Mouse (Mus musculus): Measurements from ENCODE around the gene Tkt. TPM values are rescaled to one million over a fixed set of nuclear protein-coding genes. Genes with fewer than 3 reads are reported as not detected.

The Tkt gene
- polyA plus RNA-seq, 1 experiment from 2014 or later: 245 TPM

- WGBS: 78% methylated on average over 9 of the region's 9 CpGs
- Histone ChIP-seq H3K9me3 (no peaks in the 10 kb centered on the region), H3K4me3 (no peak overlapping the region), H3K9ac (no peak overlapping the region), H3K4me2 (replicated peaks) (no peak overlapping the region), H3K4me1 (no peaks in the 10 kb centered on the region), H3K36me3 (peaks cover 56% of the 10 kb centered on the region), H3K27ac (no peak overlapping the region), H3K27me3 (no peaks in the 10 kb centered on the region)
- ATAC-seq (ENCODE audit: insufficient number of reproducible peaks, insufficient read depth, low FRiP score, low TSS enrichment): no peak
Observed at GRCm38 (mm10) chr14:30557730-30558129, 9.6 kb downstream of the Tkt start.

GRCm38 (mm10) chr14:30559321-30559850, 11.2 kb downstream of the Tkt start:
- Histone ChIP-seq H3K4me1 (no peaks in the 10 kb centered on the region), H3K4me3 (no peak overlapping the region), H3K27ac (no peak overlapping the region), H3K36me3 (peaks cover 66% of the 10 kb centered on the region), H3K9me3 (no peaks in the 10 kb centered on the region), H3K27me3 (no peaks in the 10 kb centered on the region), H3K9ac (no peak overlapping the region), H3K4me2 (replicated peaks) (no peak overlapping the region)
- ATAC-seq (ENCODE audit: insufficient number of reproducible peaks, insufficient read depth, low FRiP score, low TSS enrichment): no peak
- WGBS: 85% methylated on average over 17 of the region's 17 CpGs

- Histone ChIP-seq H3K9me3 (no peaks in the 10 kb centered on the region), H3K27ac (no peak overlapping the region), H3K4me2 (replicated peaks) (no peak overlapping the region), H3K36me3 (peaks cover 79% of the 10 kb centered on the region), H3K4me1 (no peaks in the 10 kb centered on the region), H3K9ac (no peak overlapping the region), H3K4me3 (no peak overlapping the region), H3K27me3 (no peaks in the 10 kb centered on the region)
- WGBS: 95% methylated on average over 13 of the region's 13 CpGs
- no peak for ATAC-seq (ENCODE audit: insufficient number of reproducible peaks, insufficient read depth, low FRiP score, low TSS enrichment)
Observed at GRCm38 (mm10) chr14:30560803-30561389, 12.7 kb downstream of the Tkt start.

- 85% methylated on average over 14 of the region's 14 CpGs for WGBS
- H3K9ac ChIP-seq: no peak overlapping the region
- peaks cover 78% of the 10 kb centered on the region for H3K36me3 ChIP-seq
- H3K27ac ChIP-seq: 0 out of 2 replicates have a peak overlapping the region, but pooled peaks have one; percentile 7
- no peak overlapping the region for H3K4me3 ChIP-seq
- no peaks in the 10 kb centered on the region for H3K4me1 ChIP-seq
- no peaks in the 10 kb centered on the region for H3K27me3 ChIP-seq
- H3K4me2 ChIP-seq (replicated peaks): no peak overlapping the region
- H3K9me3 ChIP-seq: no peaks in the 10 kb centered on the region
- ATAC-seq (ENCODE audit: insufficient number of reproducible peaks, insufficient read depth, low FRiP score, low TSS enrichment): peak; percentile 49; the same call in 1 of the 2 replicates
Observed at GRCm38 (mm10) chr14:30561470-30562187, 13.5 kb downstream of the Tkt start.

- no peak overlapping the region for H3K4me3 ChIP-seq
- H3K9ac ChIP-seq: no peak overlapping the region
- H3K27ac ChIP-seq: no peak overlapping the region
- no peaks in the 10 kb centered on the region for H3K9me3 ChIP-seq
- H3K36me3 ChIP-seq: peaks cover 82% of the 10 kb centered on the region
- H3K4me2 ChIP-seq (replicated peaks): no peak overlapping the region
- H3K27me3 ChIP-seq: no peaks in the 10 kb centered on the region
- ATAC-seq (ENCODE audit: insufficient number of reproducible peaks, insufficient read depth, low FRiP score, low TSS enrichment): no peak
- no peaks in the 10 kb centered on the region for H3K4me1 ChIP-seq
Observed at GRCm38 (mm10) chr14:30562343-30562742, 14.2 kb downstream of the Tkt start.

- Histone ChIP-seq H3K36me3 (peaks cover 85% of the 10 kb centered on the region), H3K27ac (no peak overlapping the region)
Observed at GRCm38 (mm10) chr14:30564451-30564850, 16.3 kb downstream of the Tkt start.

GRCm38 (mm10) chr14:30566317-30566716, 18.2 kb downstream of the Tkt start:
- no peak overlapping the region for H3K4me3 ChIP-seq
- H3K27ac ChIP-seq: no peak overlapping the region
- WGBS: 92% methylated on average over 6 of the region's 6 CpGs
- no peaks in the 10 kb centered on the region for H3K4me1 ChIP-seq
- no peak for ATAC-seq (ENCODE audit: insufficient number of reproducible peaks, insufficient read depth, low FRiP score, low TSS enrichment)
- no peak overlapping the region for H3K9ac ChIP-seq
- H3K36me3 ChIP-seq: peaks cover 85% of the 10 kb centered on the region
- no peak overlapping the region for H3K4me2 ChIP-seq (replicated peaks)
- H3K9me3 ChIP-seq: no peaks in the 10 kb centered on the region
- H3K27me3 ChIP-seq: no peaks in the 10 kb centered on the region

More at GRCm38 (mm10) chr14:30564451-30564850, 16.3 kb downstream of the Tkt start:
- H3K4me2 ChIP-seq (replicated peaks): no peak overlapping the region
- WGBS: 91% methylated on average over 2 of the region's 2 CpGs
- H3K9me3 ChIP-seq: no peaks in the 10 kb centered on the region
- no peaks in the 10 kb centered on the region for H3K4me1 ChIP-seq
- no peak for ATAC-seq (ENCODE audit: insufficient number of reproducible peaks, insufficient read depth, low FRiP score, low TSS enrichment)
- H3K27me3 ChIP-seq: no peaks in the 10 kb centered on the region
- H3K9ac ChIP-seq: no peak overlapping the region
- H3K4me3 ChIP-seq: no peak overlapping the region

GRCm38 (mm10) chr14:30568016-30568415, 19.9 kb downstream of the Tkt start:
- no peak for ATAC-seq (ENCODE audit: insufficient number of reproducible peaks, insufficient read depth, low FRiP score, low TSS enrichment)
- no peaks in the 10 kb centered on the region for H3K9me3 ChIP-seq
- WGBS: 91% methylated on average over 9 of the region's 9 CpGs
- H3K27me3 ChIP-seq: no peaks in the 10 kb centered on the region
- no peaks in the 10 kb centered on the region for H3K4me1 ChIP-seq
- H3K9ac ChIP-seq: no peak overlapping the region
- no peak overlapping the region for H3K27ac ChIP-seq
- no peak overlapping the region for H3K4me2 ChIP-seq (replicated peaks)
- H3K4me3 ChIP-seq: no peak overlapping the region
- peaks cover 95% of the 10 kb centered on the region for H3K36me3 ChIP-seq

GRCm38 (mm10) chr14:30570303-30570702, 22.1 kb downstream of the Tkt start:
- no peak for ATAC-seq (ENCODE audit: insufficient number of reproducible peaks, insufficient read depth, low FRiP score, low TSS enrichment)
- Histone ChIP-seq H3K36me3 (peaks cover 88% of the 10 kb centered on the region), H3K9me3 (no peaks in the 10 kb centered on the region), H3K4me2 (replicated peaks) (no peak overlapping the region), H3K4me3 (no peak overlapping the region), H3K27me3 (no peaks in the 10 kb centered on the region), H3K9ac (no peak overlapping the region), H3K4me1 (no peaks in the 10 kb centered on the region), H3K27ac (no peak overlapping the region)
- 87% methylated on average over 9 of the region's 9 CpGs for WGBS

GRCm38 (mm10) chr14:30572253-30572652, 24.1 kb downstream of the Tkt start:
- no peaks in the 10 kb centered on the region for H3K9me3 ChIP-seq
- no peak for ATAC-seq (ENCODE audit: insufficient number of reproducible peaks, insufficient read depth, low FRiP score, low TSS enrichment)
- H3K4me3 ChIP-seq: no peak overlapping the region
- H3K9ac ChIP-seq: no peak overlapping the region
- H3K4me2 ChIP-seq (replicated peaks): no peak overlapping the region
- H3K27ac ChIP-seq: no peak overlapping the region
- 89% methylated on average over 10 of the region's 10 CpGs for WGBS
- H3K4me1 ChIP-seq: no peaks in the 10 kb centered on the region
- peaks cover 79% of the 10 kb centered on the region for H3K36me3 ChIP-seq
- no peaks in the 10 kb centered on the region for H3K27me3 ChIP-seq

- Histone ChIP-seq H3K4me2 (replicated peaks) (no peak overlapping the region), H3K4me3 (no peak overlapping the region), H3K27ac (no peak overlapping the region), H3K27me3 (no peaks in the 10 kb centered on the region), H3K9ac (no peak overlapping the region), H3K36me3 (peaks cover 71% of the 10 kb centered on the region), H3K9me3 (no peaks in the 10 kb centered on the region), H3K4me1 (no peaks in the 10 kb centered on the region)
- ATAC-seq (ENCODE audit: insufficient number of reproducible peaks, insufficient read depth, low FRiP score, low TSS enrichment): no peak
- 78% methylated on average over 8 of the region's 8 CpGs for WGBS
Observed at GRCm38 (mm10) chr14:30573235-30573634, 25.1 kb downstream of the Tkt start.

- 71% methylated on average over 6 of the region's 6 CpGs for WGBS
- no peak overlapping the region for H3K4me2 ChIP-seq (replicated peaks)
- H3K36me3 ChIP-seq: peaks cover 63% of the 10 kb centered on the region
- ATAC-seq (ENCODE audit: insufficient number of reproducible peaks, insufficient read depth, low FRiP score, low TSS enrichment): peak; percentile 65; the same call in 1 of the 2 replicates
- no peak overlapping the region for H3K9ac ChIP-seq
- no peaks in the 10 kb centered on the region for H3K4me1 ChIP-seq
- no peaks in the 10 kb centered on the region for H3K9me3 ChIP-seq
- no peak overlapping the region for H3K4me3 ChIP-seq
- H3K27me3 ChIP-seq: no peaks in the 10 kb centered on the region
- H3K27ac ChIP-seq: peak overlapping the region; percentile 63; the same call in 1 of the 2 replicates
Observed at GRCm38 (mm10) chr14:30573983-30574584, 25.9 kb downstream of the Tkt start.

Measured in embryonic facial prominence, embryonic 12.5 days (tissue).